Mouse (Mus musculus): ENCODE measurements around the gene Apobec2. TPM values are rescaled to one million over a fixed set of nuclear protein-coding genes. Genes with fewer than 3 reads are reported as not detected.

Apobec2 gene
- polyA plus RNA-seq, 1 experiment from 2014 or later, result 0.93 TPM

DNA sequence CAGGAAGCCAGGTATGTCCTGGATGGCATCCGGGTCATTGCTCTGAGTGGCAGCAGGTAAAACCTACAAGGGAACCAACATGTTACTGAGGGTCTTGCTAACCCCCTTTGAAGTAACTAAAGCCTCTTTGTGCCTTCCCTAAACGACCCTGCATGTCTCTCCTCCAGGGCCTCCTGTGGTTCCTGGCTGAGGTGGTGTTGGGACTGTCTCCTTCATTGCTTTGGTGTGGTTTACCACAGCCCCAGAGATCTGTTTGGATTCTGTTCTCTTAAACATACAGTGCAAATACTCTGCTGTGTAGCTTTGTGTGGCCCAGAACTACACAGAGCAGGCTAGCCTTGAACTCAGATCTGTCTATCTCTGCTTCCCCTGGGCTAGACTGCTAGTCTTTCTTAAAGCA lies 13.2 kb downstream of the Apobec2 start:
- no peak overlapping the region for H3K4me2 ChIP-seq (ENCODE audit: low read length)
- DNase-seq (ENCODE audit: low spot score), result no peak
- peaks cover 10% of the 10 kb centered on the region for H3K4me1 ChIP-seq (replicated peaks; ENCODE audit: insufficient read depth, low read length)
- 56% methylated on average over 2 of the region's 2 CpGs for WGBS
- no peak overlapping the region for H3K4me3 ChIP-seq (replicated peaks; ENCODE audit: low read depth, low read length)
- H3K9ac ChIP-seq (ENCODE audit: low read depth, low read length), result no peak overlapping the region
- H3K27me3 ChIP-seq (ENCODE audit: insufficient read depth, low read length), result no peaks in the 10 kb centered on the region
- H3K27ac ChIP-seq, result no peak overlapping the region
- no peak for ATAC-seq (replicated peaks; ENCODE audit: low FRiP score, low read depth)
- peaks cover 8% of the 10 kb centered on the region; the same call in 1 of the 2 replicates for H3K36me3 ChIP-seq (ENCODE audit: insufficient read depth, low read length)
- H3K9me3 ChIP-seq (replicated peaks; ENCODE audit: low read length), result no peaks in the 10 kb centered on the region
- no peak for TF ChIP-seq CTCF (IDR thresholded peaks at IDR 0.05; ENCODE audit: low read depth)

DNA sequence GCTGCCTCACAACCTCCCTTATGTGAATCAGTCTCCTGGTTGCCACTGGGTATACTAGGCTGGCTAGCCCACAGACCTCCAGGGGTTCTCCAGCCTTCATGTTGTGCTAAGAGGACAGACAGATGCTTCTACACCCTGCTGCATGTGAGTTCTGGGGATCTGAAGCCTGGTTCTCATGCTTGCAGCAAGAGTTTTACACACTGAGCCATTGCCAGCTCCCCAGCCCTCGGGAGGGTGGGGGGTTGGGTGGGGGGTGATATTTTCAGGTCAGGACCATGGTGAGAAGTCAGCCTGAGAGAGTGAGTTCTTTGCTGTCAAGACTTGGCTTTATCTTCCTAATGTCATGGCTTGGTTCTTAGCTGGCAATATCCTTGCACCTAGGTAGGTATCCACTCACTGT lies 13.9 kb downstream of the Apobec2 start:
- Histone ChIP-seq H3K4me1 (replicated peaks; ENCODE audit: insufficient read depth, low read length) (peaks cover 10% of the 10 kb centered on the region), H3K9me3 (replicated peaks; ENCODE audit: low read length) (no peaks in the 10 kb centered on the region), H3K36me3 (ENCODE audit: insufficient read depth, low read length) (peaks cover 12% of the 10 kb centered on the region; the same call in 1 of the 2 replicates), H3K4me2 (ENCODE audit: low read length) (peak overlapping the region; percentile 31), H3K9ac (ENCODE audit: low read depth, low read length) (no peak overlapping the region), H3K27me3 (ENCODE audit: insufficient read depth, low read length) (no peaks in the 10 kb centered on the region), H3K4me3 (replicated peaks; ENCODE audit: low read depth, low read length) (no peak overlapping the region), H3K27ac (peak overlapping the region; percentile 66)
- DNase-seq (ENCODE audit: low spot score), result no peak
- no peak for TF ChIP-seq CTCF (IDR thresholded peaks at IDR 0.05; ENCODE audit: low read depth)
- 81% methylated on average over 1 of the region's 1 CpGs for WGBS
- no peak for ATAC-seq (replicated peaks; ENCODE audit: low FRiP score, low read depth)

DNA sequence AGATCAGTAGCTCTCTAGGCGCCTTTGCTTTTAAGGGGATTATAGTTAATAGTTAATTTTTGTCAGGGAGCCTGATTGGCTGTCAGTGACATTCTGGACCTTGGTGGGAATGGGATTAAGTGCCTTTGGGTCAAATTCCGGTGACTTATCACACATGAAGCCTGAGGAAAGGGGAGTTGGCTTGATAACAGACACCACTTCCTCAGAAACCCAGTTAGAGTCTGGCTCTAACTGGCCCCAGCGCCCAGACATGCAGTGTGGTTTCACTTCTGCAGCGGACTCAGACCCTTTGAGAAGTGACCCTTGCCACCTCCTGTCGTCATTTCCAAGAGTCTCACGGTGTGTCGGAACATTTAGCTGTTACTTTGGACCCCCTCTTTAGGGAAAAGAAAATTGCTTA lies 14.6 kb downstream of the Apobec2 start:
- Histone ChIP-seq H3K27ac (peak overlapping the region; percentile 66), H3K4me3 (replicated peaks; ENCODE audit: low read depth, low read length) (0 out of 2 replicates have a peak overlapping the region, but pooled peaks have one; percentile 6), H3K9ac (ENCODE audit: low read depth, low read length) (no peak overlapping the region), H3K36me3 (ENCODE audit: insufficient read depth, low read length) (peaks cover 12% of the 10 kb centered on the region; the same call in 1 of the 2 replicates), H3K4me2 (ENCODE audit: low read length) (peak overlapping the region; percentile 31), H3K27me3 (ENCODE audit: insufficient read depth, low read length) (no peaks in the 10 kb centered on the region), H3K9me3 (replicated peaks; ENCODE audit: low read length) (no peaks in the 10 kb centered on the region), H3K4me1 (replicated peaks; ENCODE audit: insufficient read depth, low read length) (peaks cover 10% of the 10 kb centered on the region)
- DNase-seq (ENCODE audit: low spot score) (peak; percentile 64), ATAC-seq (replicated peaks; ENCODE audit: low FRiP score, low read depth) (peak; percentile 75)
- WGBS, result 25% methylated on average over 7 of the region's 7 CpGs
- no peak for TF ChIP-seq CTCF (IDR thresholded peaks at IDR 0.05; ENCODE audit: low read depth)

DNA sequence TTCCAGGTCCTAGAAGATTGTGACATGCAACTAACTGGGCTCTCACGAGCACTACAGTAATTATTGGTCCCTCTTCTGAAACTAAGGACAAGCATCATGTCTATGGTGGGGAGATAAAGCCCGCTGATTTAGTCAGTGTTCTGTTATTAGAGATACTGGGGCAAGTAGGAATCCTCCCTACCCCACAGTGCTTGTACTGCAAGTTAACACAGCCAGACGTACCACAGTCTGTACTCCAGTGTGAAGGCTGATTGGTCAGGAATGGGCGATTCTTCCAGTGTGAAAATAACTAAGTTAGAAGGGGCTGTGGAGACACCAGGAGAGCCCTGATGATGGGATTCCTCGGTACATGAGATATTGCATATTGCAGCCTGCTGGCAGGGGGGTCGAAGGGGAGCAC lies 15.2 kb downstream of the Apobec2 start:
- no peak overlapping the region for H3K4me2 ChIP-seq (ENCODE audit: low read length)
- no peak overlapping the region for H3K4me3 ChIP-seq (replicated peaks; ENCODE audit: low read depth, low read length)
- H3K36me3 ChIP-seq (ENCODE audit: insufficient read depth, low read length), result peaks cover 16% of the 10 kb centered on the region; the same call in 1 of the 2 replicates
- TF ChIP-seq CTCF (IDR thresholded peaks at IDR 0.05; ENCODE audit: low read depth), result no peak
- no peak overlapping the region for H3K9ac ChIP-seq (ENCODE audit: low read depth, low read length)
- H3K9me3 ChIP-seq (replicated peaks; ENCODE audit: low read length), result no peaks in the 10 kb centered on the region
- ATAC-seq (replicated peaks; ENCODE audit: low FRiP score, low read depth), result no peak
- WGBS, result 77% methylated on average over 6 of the region's 6 CpGs
- H3K4me1 ChIP-seq (replicated peaks; ENCODE audit: insufficient read depth, low read length), result peaks cover 10% of the 10 kb centered on the region
- DNase-seq (ENCODE audit: low spot score), result no peak
- H3K27me3 ChIP-seq (ENCODE audit: insufficient read depth, low read length), result no peaks in the 10 kb centered on the region
- peak overlapping the region; percentile 37; the same call in 1 of the 2 replicates for H3K27ac ChIP-seq

DNA sequence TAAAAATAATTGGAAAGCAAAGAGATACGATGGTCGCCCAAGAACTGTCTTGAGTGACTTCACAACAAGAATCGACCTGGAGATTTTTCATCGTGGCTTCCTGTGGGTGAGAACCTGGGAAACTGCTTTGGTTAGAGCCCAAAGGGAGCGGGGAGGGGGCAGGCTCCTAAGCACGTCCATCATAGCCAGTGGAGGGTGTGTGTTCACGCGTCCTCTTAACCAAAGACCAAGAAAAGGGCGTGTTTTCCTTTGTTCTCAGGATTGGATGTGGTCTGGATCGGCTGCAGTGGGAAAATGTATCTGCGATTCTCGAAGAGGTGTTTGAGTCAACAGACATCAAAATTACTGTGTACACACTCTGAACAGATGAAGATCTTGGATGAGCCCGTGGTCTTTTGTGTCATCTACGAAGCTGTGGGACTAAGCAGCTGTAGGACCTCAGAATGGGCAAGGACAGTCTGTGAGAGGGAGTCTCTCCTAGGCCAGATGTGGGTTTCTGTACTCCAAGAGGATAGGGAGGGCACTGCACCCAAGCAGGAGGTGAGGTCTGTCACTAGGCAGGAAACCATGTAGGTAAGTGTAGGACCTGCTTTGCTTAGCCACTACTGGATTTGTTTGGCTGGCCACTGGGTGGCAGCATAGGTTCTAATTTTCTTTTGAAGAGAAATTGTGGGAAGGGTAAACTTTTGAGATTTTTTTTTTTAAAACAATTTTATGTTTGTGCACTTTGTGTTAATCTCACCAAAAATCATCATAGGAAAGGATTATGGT lies 16.1 kb downstream of the Apobec2 start:
- no peaks in the 10 kb centered on the region for H3K27me3 ChIP-seq (ENCODE audit: insufficient read depth, low read length)
- 76% methylated on average over 14 of the region's 14 CpGs for WGBS
- peak; percentile 75 for TF ChIP-seq CTCF (IDR thresholded peaks at IDR 0.05; ENCODE audit: low read depth)
- DNase-seq (ENCODE audit: low spot score) (peak; percentile 88), ATAC-seq (replicated peaks; ENCODE audit: low FRiP score, low read depth) (peak; percentile 83)
- H3K9me3 ChIP-seq (replicated peaks; ENCODE audit: low read length), result no peaks in the 10 kb centered on the region
- H3K9ac ChIP-seq (ENCODE audit: low read depth, low read length), result no peak overlapping the region
- peaks cover 22% of the 10 kb centered on the region; the same call in 1 of the 2 replicates for H3K36me3 ChIP-seq (ENCODE audit: insufficient read depth, low read length)
- 0 out of 2 replicates have a peak overlapping the region, but pooled peaks have one; percentile 44 for H3K27ac ChIP-seq
- H3K4me2 ChIP-seq (ENCODE audit: low read length), result no peak overlapping the region
- H3K4me1 ChIP-seq (replicated peaks; ENCODE audit: insufficient read depth, low read length), result peaks cover 15% of the 10 kb centered on the region
- no peak overlapping the region for H3K4me3 ChIP-seq (replicated peaks; ENCODE audit: low read depth, low read length)

DNA sequence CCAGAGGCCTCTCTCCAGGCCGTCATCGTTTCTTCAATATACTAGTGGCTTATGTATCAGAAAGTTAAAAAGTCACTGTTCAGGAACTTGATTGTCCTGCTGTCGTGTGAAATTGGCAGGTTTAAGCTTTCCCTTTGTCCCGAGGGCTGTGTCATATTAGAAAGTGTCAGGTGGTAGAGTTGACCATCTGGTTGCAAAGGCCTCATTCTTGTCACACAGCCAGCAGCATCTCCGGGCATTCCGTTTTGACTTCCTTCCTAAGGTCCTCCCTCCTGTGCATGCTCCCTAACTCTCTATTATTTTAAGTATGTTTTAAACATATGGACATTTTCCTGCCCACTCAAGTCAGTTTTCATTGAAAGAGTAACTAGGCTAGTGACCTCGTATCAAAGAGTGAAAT lies 16.7 kb downstream of the Apobec2 start:
- no peak overlapping the region for H3K9ac ChIP-seq (ENCODE audit: low read depth, low read length)
- no peak for TF ChIP-seq CTCF (IDR thresholded peaks at IDR 0.05; ENCODE audit: low read depth)
- peaks cover 15% of the 10 kb centered on the region for H3K4me1 ChIP-seq (replicated peaks; ENCODE audit: insufficient read depth, low read length)
- DNase-seq (ENCODE audit: low spot score) (no peak), ATAC-seq (replicated peaks; ENCODE audit: low FRiP score, low read depth) (no peak)
- no peaks in the 10 kb centered on the region for H3K27me3 ChIP-seq (ENCODE audit: insufficient read depth, low read length)
- H3K9me3 ChIP-seq (replicated peaks; ENCODE audit: low read length), result no peaks in the 10 kb centered on the region
- H3K4me2 ChIP-seq (ENCODE audit: low read length), result no peak overlapping the region
- no peak overlapping the region for H3K4me3 ChIP-seq (replicated peaks; ENCODE audit: low read depth, low read length)
- WGBS, result 66% methylated on average over 7 of the region's 7 CpGs
- H3K36me3 ChIP-seq (ENCODE audit: insufficient read depth, low read length), result peaks cover 22% of the 10 kb centered on the region; the same call in 1 of the 2 replicates
- no peak overlapping the region for H3K27ac ChIP-seq
